Mouse (Mus musculus): ENCODE measurements around the gene Rxra. TPM values are rescaled to one million over a fixed set of nuclear protein-coding genes. Genes with fewer than 3 reads are reported as not detected.

Gene Rxra
- polyA plus RNA-seq, 1 experiment = 4.9 TPM

DNA sequence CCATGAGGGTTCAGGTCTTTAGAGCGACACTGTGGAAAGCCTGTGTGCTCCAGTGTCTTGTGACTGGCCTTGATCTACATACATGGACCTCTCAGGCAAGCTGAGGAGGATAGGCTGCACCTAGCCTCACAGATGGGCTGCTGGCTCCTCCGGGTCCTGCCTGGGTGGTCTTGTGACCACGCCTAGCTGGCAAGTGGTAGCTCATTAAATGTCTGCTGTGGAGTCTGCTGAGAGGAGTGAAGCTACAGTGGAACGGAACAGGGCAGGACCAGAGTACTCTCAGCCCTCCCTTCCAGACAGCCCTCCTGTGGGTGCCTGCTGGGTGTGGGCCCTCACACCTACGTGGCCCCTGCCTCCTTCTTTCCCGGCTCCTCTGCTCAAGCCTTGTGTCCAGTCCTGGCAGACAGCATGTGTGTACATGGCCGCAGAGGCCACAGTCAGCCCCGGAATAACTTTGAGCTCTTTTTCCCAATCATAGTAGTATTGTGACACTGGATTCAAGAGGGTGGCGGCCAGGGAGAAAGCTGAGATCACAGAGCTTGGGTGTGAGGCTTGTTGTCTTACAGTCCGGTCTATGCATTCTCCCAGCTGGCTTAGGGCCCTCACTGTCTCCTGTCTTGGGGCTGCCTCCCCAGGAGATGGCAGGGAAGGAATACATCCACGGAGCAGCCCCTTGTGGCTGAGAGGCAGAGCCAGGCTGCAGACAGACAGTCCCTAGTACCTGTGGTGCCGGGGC lies 74.3 kb downstream of the Rxra start:
- Histone ChIP-seq H3K27ac (ENCODE audit: control insufficient read depth, insufficient read depth, low read depth, low read length, poor library complexity) (no peak overlapping the region), H3K4me3 (replicated peaks; ENCODE audit: control insufficient read depth, low read depth, low read length) (no peak overlapping the region), H3K4me1 (ENCODE audit: control insufficient read depth, insufficient read depth, low read length) (peaks cover 2% of the 10 kb centered on the region; the same call in 1 of the 2 replicates)
- TF ChIP-seq POLR2A (IDR thresholded peaks at IDR 0.05; ENCODE audit: borderline replicate concordance, control insufficient read depth, low read depth, low read length) = no peak
- TF ChIP-seq CTCF (IDR thresholded peaks at IDR 0.05; ENCODE audit: control insufficient read depth, insufficient read depth, low read length) = no peak
- WGBS = 81% methylated on average over 12 of the region's 12 CpGs

DNA sequence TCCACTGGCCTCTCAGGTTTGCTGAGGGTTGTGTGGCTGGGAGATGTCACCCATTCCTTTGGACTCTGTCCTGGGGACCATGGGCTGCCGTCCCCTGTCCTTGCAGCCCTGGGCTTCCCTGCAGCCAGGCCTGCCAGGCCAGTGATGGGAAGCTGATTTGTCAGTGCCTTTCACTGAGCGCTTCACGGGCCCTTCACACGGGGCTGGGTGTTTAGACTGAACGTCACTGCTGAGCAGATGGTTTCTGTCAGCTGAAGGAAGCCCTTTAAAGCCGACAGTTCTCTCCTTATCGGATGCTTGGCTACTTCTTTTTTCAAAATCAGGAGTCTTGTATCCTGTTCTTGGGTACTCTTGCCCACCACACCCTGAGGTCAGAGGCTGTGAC lies 74.9 kb downstream of the Rxra start:
- Histone ChIP-seq H3K27ac (ENCODE audit: control insufficient read depth, insufficient read depth, low read depth, low read length, poor library complexity) (no peak overlapping the region), H3K4me3 (replicated peaks; ENCODE audit: control insufficient read depth, low read depth, low read length) (no peak overlapping the region), H3K4me1 (ENCODE audit: control insufficient read depth, insufficient read depth, low read length) (no peaks in the 10 kb centered on the region)
- TF ChIP-seq POLR2A (IDR thresholded peaks at IDR 0.05; ENCODE audit: borderline replicate concordance, control insufficient read depth, low read depth, low read length) = no peak
- TF ChIP-seq CTCF (IDR thresholded peaks at IDR 0.05; ENCODE audit: control insufficient read depth, insufficient read depth, low read length) = no peak
- 80% methylated on average over 7 of the region's 7 CpGs for WGBS

DNA sequence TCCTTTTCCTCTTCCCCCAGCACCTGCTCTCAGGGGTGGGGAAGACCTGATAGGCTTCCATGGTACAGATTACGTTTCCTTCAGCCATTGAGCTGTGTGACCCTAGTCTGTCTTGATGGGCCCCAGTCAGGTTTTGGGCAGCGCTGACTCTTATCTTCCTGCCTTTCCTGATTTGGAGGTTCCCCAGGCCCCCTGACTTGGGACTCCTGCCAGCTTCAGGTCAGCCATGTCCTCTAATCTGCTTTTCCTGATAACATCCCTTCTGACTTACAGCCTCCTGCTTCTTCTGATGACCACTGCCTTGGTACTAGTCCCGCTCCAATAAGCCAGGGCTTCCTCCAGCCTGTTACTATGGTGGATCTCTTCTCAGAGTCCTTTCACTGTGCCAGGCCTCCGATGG lies 75.6 kb downstream of the Rxra start:
- Histone ChIP-seq H3K27ac (ENCODE audit: control insufficient read depth, insufficient read depth, low read depth, low read length, poor library complexity) (no peak overlapping the region), H3K4me3 (replicated peaks; ENCODE audit: control insufficient read depth, low read depth, low read length) (no peak overlapping the region), H3K4me1 (ENCODE audit: control insufficient read depth, insufficient read depth, low read length) (no peaks in the 10 kb centered on the region)
- WGBS = 71% methylated on average over 4 of the region's 4 CpGs
- no peak for TF ChIP-seq CTCF (IDR thresholded peaks at IDR 0.05; ENCODE audit: control insufficient read depth, insufficient read depth, low read length)
- TF ChIP-seq POLR2A (IDR thresholded peaks at IDR 0.05; ENCODE audit: borderline replicate concordance, control insufficient read depth, low read depth, low read length) = no peak

DNA sequence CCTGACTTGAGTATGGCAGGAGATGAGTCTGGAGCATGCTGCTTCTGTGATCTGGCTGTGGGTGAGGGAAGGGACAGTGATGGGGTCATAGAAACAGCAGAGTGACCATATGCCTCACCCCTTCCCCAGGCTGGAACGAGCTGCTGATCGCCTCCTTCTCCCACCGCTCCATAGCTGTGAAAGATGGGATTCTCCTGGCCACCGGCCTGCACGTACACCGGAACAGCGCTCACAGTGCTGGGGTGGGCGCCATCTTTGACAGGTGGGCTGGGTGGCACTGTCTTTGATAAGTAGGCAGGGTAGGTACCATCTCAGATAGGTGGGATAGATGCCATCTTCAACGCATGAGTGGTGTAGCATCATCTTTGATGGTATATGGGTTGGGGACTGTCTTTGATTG lies 77.9 kb downstream of the Rxra start:
- Histone ChIP-seq H3K4me1 (ENCODE audit: control insufficient read depth, insufficient read depth, low read length) (no peaks in the 10 kb centered on the region; the same call in 1 of the 2 replicates), H3K27ac (ENCODE audit: control insufficient read depth, insufficient read depth, low read depth, low read length, poor library complexity) (no peak overlapping the region), H3K4me3 (replicated peaks; ENCODE audit: control insufficient read depth, low read depth, low read length) (no peak overlapping the region)
- 92% methylated on average over 9 of the region's 9 CpGs for WGBS
- no peak for TF ChIP-seq POLR2A (IDR thresholded peaks at IDR 0.05; ENCODE audit: borderline replicate concordance, control insufficient read depth, low read depth, low read length)
- TF ChIP-seq CTCF (IDR thresholded peaks at IDR 0.05; ENCODE audit: control insufficient read depth, insufficient read depth, low read length) = no peak

DNA sequence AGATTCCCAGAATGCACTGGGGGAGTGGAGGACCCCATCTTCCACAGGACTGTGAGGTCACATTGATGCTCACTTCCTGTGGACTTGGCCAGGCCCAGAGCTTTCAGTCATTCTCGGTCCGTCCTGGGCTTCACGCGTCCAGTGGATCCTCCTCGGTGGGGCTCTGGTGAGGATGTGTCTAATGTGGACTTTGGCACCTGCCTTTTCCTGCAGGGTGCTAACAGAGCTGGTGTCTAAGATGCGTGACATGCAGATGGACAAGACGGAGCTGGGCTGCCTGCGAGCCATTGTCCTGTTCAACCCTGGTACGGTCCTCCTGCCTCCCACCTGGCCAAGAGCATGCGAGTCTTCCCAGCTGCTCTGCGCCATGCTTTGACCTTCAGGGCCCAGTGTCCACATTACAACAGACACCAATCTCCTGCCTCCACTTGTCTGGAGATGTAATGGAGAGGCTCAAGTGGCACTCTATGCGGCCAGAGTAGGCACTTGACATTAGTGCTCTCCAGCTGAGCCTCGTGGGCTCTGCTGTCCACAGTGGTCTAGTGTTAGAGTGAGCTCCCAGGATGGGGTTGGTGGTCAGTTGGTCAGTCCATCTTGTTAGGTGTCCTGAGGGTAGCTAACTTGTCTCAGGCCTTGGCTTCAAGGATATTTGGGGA lies 79.9 kb downstream of the Rxra start:
- TF ChIP-seq CTCF (IDR thresholded peaks at IDR 0.05; ENCODE audit: control insufficient read depth, insufficient read depth, low read length) (no peak), POLR2A (IDR thresholded peaks at IDR 0.05; ENCODE audit: borderline replicate concordance, control insufficient read depth, low read depth, low read length) (no peak)
- no peaks in the 10 kb centered on the region; the same call in 1 of the 2 replicates for H3K4me1 ChIP-seq (ENCODE audit: control insufficient read depth, insufficient read depth, low read length)
- no peak overlapping the region for H3K4me3 ChIP-seq (replicated peaks; ENCODE audit: control insufficient read depth, low read depth, low read length)
- 92% methylated on average over 13 of the region's 13 CpGs for WGBS
- no peak overlapping the region for H3K27ac ChIP-seq (ENCODE audit: control insufficient read depth, insufficient read depth, low read depth, low read length, poor library complexity)

DNA sequence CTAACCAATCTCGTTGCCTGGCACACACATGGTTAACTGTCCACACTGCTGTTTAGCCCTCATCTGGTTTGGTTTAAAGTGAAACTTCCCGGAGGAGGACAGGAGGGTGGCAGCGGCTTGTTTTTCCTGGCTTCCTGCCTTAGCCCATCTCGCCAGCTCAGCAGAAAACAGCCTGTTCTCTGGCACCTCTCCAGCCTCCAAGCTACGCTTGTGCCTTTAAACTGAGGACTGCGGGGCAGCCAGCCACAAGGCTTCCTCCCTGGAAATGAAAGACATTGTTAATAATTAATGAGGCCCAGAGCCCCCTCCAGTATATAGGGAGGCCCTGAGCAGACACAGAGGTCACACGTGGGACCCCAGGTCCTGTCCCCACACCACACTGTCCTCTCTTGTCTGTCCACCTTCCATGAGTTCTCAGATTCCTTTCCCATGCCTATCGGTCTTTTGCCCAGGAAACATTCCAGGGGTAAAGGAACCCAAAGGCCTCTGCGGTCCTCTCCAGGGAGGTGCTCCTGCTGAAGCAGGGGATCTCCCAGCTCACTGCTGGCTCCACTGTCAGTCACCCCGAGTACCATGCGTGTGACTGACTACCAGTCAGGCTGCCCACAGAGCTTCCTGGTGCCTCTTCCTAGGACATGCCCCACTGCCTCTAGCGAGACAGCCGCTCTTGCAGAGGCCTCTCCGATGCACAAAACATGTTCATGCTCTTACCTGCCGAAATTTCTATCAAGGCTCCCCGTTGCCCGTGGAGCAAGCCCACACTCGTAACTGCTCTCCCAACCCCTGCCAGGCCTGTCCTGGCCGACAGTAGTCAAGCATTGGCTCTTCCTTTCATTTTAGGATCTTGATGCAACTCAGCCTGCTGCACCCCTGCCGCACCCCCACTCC lies 82.4 kb downstream of the Rxra start:
- Histone ChIP-seq H3K4me1 (ENCODE audit: control insufficient read depth, insufficient read depth, low read length) (no peaks in the 10 kb centered on the region; the same call in 1 of the 2 replicates), H3K27ac (ENCODE audit: control insufficient read depth, insufficient read depth, low read depth, low read length, poor library complexity) (no peak overlapping the region; the same call in 1 of the 2 replicates), H3K4me3 (replicated peaks; ENCODE audit: control insufficient read depth, low read depth, low read length) (no peak overlapping the region)
- 6% methylated on average over 20 of the region's 20 CpGs for WGBS
- TF ChIP-seq CTCF (IDR thresholded peaks at IDR 0.05; ENCODE audit: control insufficient read depth, insufficient read depth, low read length) = no peak
- TF ChIP-seq POLR2A (IDR thresholded peaks at IDR 0.05; ENCODE audit: borderline replicate concordance, control insufficient read depth, low read depth, low read length) = no peak

DNA sequence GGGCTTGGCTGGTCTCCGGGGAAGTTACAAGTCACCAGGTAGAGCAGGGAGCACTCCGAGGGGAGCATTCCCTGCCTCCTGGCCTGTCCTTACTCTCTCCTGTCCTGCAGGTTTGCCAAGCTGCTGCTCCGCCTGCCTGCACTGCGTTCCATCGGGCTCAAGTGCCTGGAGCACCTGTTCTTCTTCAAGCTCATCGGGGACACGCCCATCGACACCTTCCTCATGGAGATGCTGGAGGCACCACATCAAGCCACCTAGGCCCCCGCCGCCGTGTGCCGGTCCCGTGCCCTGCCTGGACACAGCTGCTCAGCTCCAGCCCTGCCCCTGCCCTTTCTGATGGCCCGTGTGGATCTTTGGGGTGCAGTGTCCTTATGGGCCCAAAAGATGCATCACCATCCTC lies 83.2 kb downstream of the Rxra start:
- 81% methylated on average over 14 of the region's 14 CpGs for WGBS
- no peak overlapping the region for H3K27ac ChIP-seq (ENCODE audit: control insufficient read depth, insufficient read depth, low read depth, low read length, poor library complexity)
- no peaks in the 10 kb centered on the region; the same call in 1 of the 2 replicates for H3K4me1 ChIP-seq (ENCODE audit: control insufficient read depth, insufficient read depth, low read length)
- TF ChIP-seq CTCF (IDR thresholded peaks at IDR 0.05; ENCODE audit: control insufficient read depth, insufficient read depth, low read length) (no peak), POLR2A (IDR thresholded peaks at IDR 0.05; ENCODE audit: borderline replicate concordance, control insufficient read depth, low read depth, low read length) (no peak)
- no peak overlapping the region for H3K4me3 ChIP-seq (replicated peaks; ENCODE audit: control insufficient read depth, low read depth, low read length)

Measured in bone marrow, adult 2 months (tissue).